Mouse (Mus musculus) bone marrow, adult 2 months (tissue): ENCODE measurements at regions not wholly inside any gene's neighbourhood (a gene's known extent, or its start where the extent isn't known, plus 50 kb on each side); places are given as distances from the start of the nearest gene placed in this dataset.

Experiments used
- CTCF ChIP-seq: fragments of 200-500 bp; IDR thresholded peaks from 2 replicates; pipeline ENCODE4 v1.5.1; 2011; ENCODE audit warnings: low read length, control low read depth; ENCODE audit not compliant: control insufficient read depth, insufficient read depth
- POLR2A ChIP-seq: fragments of 200-500 bp; IDR thresholded peaks from 2 replicates; pipeline ENCODE4 v1.6.1; 2011; ENCODE audit warnings: low read depth, mild to moderate bottlenecking, control low read depth, low read length, borderline replicate concordance; ENCODE audit not compliant: control insufficient read depth

DNA sequence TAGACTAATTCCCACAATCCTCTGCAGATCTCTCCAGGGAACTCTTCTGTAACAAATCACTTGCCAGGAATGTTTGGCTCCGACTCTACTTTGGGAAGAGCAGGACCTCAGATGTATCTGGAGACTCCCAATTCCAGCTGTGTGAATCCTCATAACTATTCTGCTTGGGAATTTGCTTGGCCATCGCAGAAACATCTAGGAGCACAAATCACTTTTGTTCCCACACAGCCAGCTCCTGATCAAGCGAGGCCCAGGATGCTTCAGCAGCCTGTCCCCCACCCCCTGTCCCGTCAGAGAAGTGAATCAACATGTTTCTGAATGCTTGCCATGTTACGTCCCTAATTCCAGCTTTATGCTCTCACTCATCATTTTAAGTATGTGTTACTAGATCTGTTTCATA is 216.1 kb upstream of the Btbd3 start:
- TF ChIP-seq CTCF = no peak
- TF ChIP-seq POLR2A = no peak
